ENCODE assay signal across 14 mouse cellular contexts in genomic region chr5:142875513-142875905, GRCm38 (mm10).
"Had no signal": no experiment of that assay in that cellular context is flagged by ENCODE, and none has a peak within 500 bp of the region (broad histone marks: within the 10 kb centered on the region; RNA-seq: fewer than 3 reads in every experiment).

No protein-coding gene starts in this region.

- H3K27ac ChIP-seq: kidney, embryonic 15.5 days; limb, embryonic 13.5 days; liver, embryonic 14.5 days; neural tube, embryonic 12.5 days had no signal

- H3K27me3 ChIP-seq: kidney, embryonic 15.5 days; limb, embryonic 13.5 days; neural tube, embryonic 12.5 days had no signal

- H3K4me3 ChIP-seq: kidney, embryonic 15.5 days; limb, embryonic 13.5 days; neural tube, embryonic 12.5 days had no signal

- DNase-seq: kidney, postnatal 14 days; layer of hippocampus, adult 9-11 months; layer of hippocampus, postnatal 36 days; lung, adult 18-20 months; lung, postnatal 36 days; midbrain, embryonic 14.5 days; right cerebral cortex, postnatal 4 days; spleen, adult 18-20 months; thymus, adult 18-20 months; thymus, postnatal 14 days had no signal

- H3K9me3 ChIP-seq: kidney, embryonic 15.5 days; limb, embryonic 13.5 days; neural tube, embryonic 12.5 days had no signal

- H3K4me2 ChIP-seq: kidney, embryonic 15.5 days; limb, embryonic 13.5 days; neural tube, embryonic 12.5 days had no signal

- H3K9ac ChIP-seq: kidney, embryonic 15.5 days; limb, embryonic 13.5 days; liver, embryonic 14.5 days; neural tube, embryonic 12.5 days had no signal
